Mouse (Mus musculus): ENCODE results near the gene 1700001J03Rik. TPM values are rescaled to one million over a fixed set of nuclear protein-coding genes. Genes with fewer than 3 reads are reported as not detected.

The 1700001J03Rik gene
- total and polyA plus RNA-seq, 2 experiments, result 0.28 TPM; not detected in 1

GRCm38 (mm10) chr5:146220879-146221714 lies 36.0 kb upstream of the 1700001J03Rik start, which contains the start of gene Rnf6:
Rnf6 (minus strand) TSS chr5:146221555.
- peak; percentile 95 for DNase-seq (ENCODE audit: extremely low read depth, low read depth, low spot score)
- TF ChIP-seq CTCF (IDR thresholded peaks at IDR 0.05; ENCODE audit: low read depth, low read length) (0 out of 2 replicates have a peak, but pooled peaks have one; percentile 14), POLR2A (IDR thresholded peaks at IDR 0.05; ENCODE audit: extremely low read depth, insufficient read depth, low read length) (peak; percentile 75; the same call in 1 of the 2 replicates)
- H3K27ac ChIP-seq (replicated peaks; ENCODE audit: insufficient read depth, low read depth, low read length), result peak within 1 kb of the TSS; percentile 99
- H3K79me2 ChIP-seq (ENCODE audit: control insufficient read depth, insufficient read depth, low read length), result peaks cover 3% of the 10 kb centered on the region; the same call in 1 of the 2 replicates
- H3K9ac ChIP-seq (ENCODE audit: low read depth, low read length), result peak within 1 kb of the TSS; percentile 87
- under 1% methylated on average over 66 of the region's 67 CpGs for WGBS
- H3K4me1 ChIP-seq (ENCODE audit: control insufficient read depth, insufficient read depth, low read length), result peaks cover 11% of the 10 kb centered on the region
- no peaks in the 10 kb centered on the region for H3K27me3 ChIP-seq (ENCODE audit: control insufficient read depth, insufficient read depth, low read length)
- peaks cover 24% of the 10 kb centered on the region for H3K36me3 ChIP-seq (ENCODE audit: control insufficient read depth, insufficient read depth, low read length)
- H3K4me3 ChIP-seq (ENCODE audit: insufficient read depth, low read depth, low read length), result peak within 1 kb of the TSS; percentile 93

DNA sequence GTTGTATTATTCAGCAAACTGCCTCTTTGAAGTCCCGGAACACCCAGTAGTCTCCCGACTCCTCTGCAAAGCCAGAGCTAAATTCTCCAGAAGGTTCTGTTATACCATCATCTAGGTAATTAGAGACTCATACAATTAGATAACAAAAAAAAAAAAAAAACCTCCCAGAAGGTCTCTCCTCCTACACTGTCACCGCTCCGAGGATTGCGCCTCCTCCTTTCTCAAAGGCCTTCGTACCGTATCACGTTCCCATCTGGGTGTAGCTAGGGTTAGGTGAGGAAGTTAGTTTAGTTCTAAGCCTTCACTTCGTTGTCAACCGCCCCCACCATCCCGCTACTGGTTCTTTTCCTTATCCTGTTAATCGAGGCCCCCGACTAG lies 35.4 kb upstream of the 1700001J03Rik start:
- Histone ChIP-seq H3K27me3 (ENCODE audit: control insufficient read depth, insufficient read depth, low read length) (no peaks in the 10 kb centered on the region), H3K4me1 (ENCODE audit: control insufficient read depth, insufficient read depth, low read length) (peaks cover 11% of the 10 kb centered on the region), H3K79me2 (ENCODE audit: control insufficient read depth, insufficient read depth, low read length) (peaks cover 4% of the 10 kb centered on the region; the same call in 1 of the 2 replicates), H3K4me3 (ENCODE audit: insufficient read depth, low read depth, low read length) (peak overlapping the region; percentile 69), H3K9ac (ENCODE audit: low read depth, low read length) (peak overlapping the region; percentile 74), H3K36me3 (ENCODE audit: control insufficient read depth, insufficient read depth, low read length) (peaks cover 30% of the 10 kb centered on the region), H3K27ac (replicated peaks; ENCODE audit: insufficient read depth, low read depth, low read length) (peak overlapping the region; percentile 83)
- TF ChIP-seq CTCF (IDR thresholded peaks at IDR 0.05; ENCODE audit: low read depth, low read length) (no peak), POLR2A (IDR thresholded peaks at IDR 0.05; ENCODE audit: extremely low read depth, insufficient read depth, low read length) (no peak)
- DNase-seq (ENCODE audit: extremely low read depth, low read depth, low spot score), result no peak
- 4% methylated on average over 13 of the region's 13 CpGs for WGBS

DNA sequence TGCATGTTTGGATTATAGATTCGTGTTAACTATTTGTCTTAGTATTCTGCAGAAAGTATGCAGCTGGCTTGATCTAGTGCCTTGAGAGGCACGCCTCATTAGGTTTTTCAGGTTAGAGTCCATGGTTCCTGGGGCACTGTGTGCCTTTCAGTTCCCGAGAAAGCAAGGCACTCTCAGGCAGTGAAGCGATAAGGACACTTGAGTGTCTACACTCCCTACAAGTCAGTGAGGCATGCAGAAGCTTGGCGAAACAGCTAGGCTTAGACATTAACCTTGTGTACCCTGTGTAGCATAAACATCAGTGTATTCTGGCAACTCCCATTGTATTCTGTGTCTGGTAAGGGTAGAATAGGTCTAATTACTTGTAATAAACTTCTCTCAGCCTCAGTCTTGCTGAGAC lies 20.4 kb upstream of the 1700001J03Rik start:
- Histone ChIP-seq H3K9ac (ENCODE audit: low read depth, low read length) (no peak overlapping the region), H3K27ac (replicated peaks; ENCODE audit: insufficient read depth, low read depth, low read length) (no peak overlapping the region), H3K36me3 (ENCODE audit: control insufficient read depth, insufficient read depth, low read length) (peaks cover 43% of the 10 kb centered on the region), H3K27me3 (ENCODE audit: control insufficient read depth, insufficient read depth, low read length) (no peaks in the 10 kb centered on the region), H3K79me2 (ENCODE audit: control insufficient read depth, insufficient read depth, low read length) (no peaks in the 10 kb centered on the region), H3K4me1 (ENCODE audit: control insufficient read depth, insufficient read depth, low read length) (no peaks in the 10 kb centered on the region), H3K4me3 (ENCODE audit: insufficient read depth, low read depth, low read length) (no peak overlapping the region)
- no peak for DNase-seq (ENCODE audit: extremely low read depth, low read depth, low spot score)
- 92% methylated on average over 5 of the region's 5 CpGs for WGBS
- no peak for TF ChIP-seq POLR2A (IDR thresholded peaks at IDR 0.05; ENCODE audit: extremely low read depth, insufficient read depth, low read length)
- no peak for TF ChIP-seq CTCF (IDR thresholded peaks at IDR 0.05; ENCODE audit: low read depth, low read length)

- 72% methylated on average over 2 of the region's 2 CpGs for WGBS
- Histone ChIP-seq H3K27ac (replicated peaks; ENCODE audit: insufficient read depth, low read depth, low read length) (no peak overlapping the region), H3K36me3 (ENCODE audit: control insufficient read depth, insufficient read depth, low read length) (peaks cover 32% of the 10 kb centered on the region)
Observed at GRCm38 (mm10) chr5:146203921-146204320, 18.8 kb upstream of the 1700001J03Rik start.

GRCm38 (mm10) chr5:146200580-146200979 lies 15.5 kb upstream of the 1700001J03Rik start:
- 97% methylated on average over 6 of the region's 6 CpGs for WGBS
- no peak overlapping the region for H3K27ac ChIP-seq (replicated peaks; ENCODE audit: insufficient read depth, low read depth, low read length)
- no peaks in the 10 kb centered on the region for H3K4me1 ChIP-seq (ENCODE audit: control insufficient read depth, insufficient read depth, low read length)
- H3K9ac ChIP-seq (ENCODE audit: low read depth, low read length), result no peak overlapping the region
- peaks cover 12% of the 10 kb centered on the region; the same call in 1 of the 2 replicates for H3K36me3 ChIP-seq (ENCODE audit: control insufficient read depth, insufficient read depth, low read length)
- no peaks in the 10 kb centered on the region for H3K27me3 ChIP-seq (ENCODE audit: control insufficient read depth, insufficient read depth, low read length)
- H3K4me3 ChIP-seq (ENCODE audit: insufficient read depth, low read depth, low read length), result no peak overlapping the region
- no peak for TF ChIP-seq CTCF (IDR thresholded peaks at IDR 0.05; ENCODE audit: low read depth, low read length)
- no peak for TF ChIP-seq POLR2A (IDR thresholded peaks at IDR 0.05; ENCODE audit: extremely low read depth, insufficient read depth, low read length)
- no peaks in the 10 kb centered on the region for H3K79me2 ChIP-seq (ENCODE audit: control insufficient read depth, insufficient read depth, low read length)
- no peak for DNase-seq (ENCODE audit: extremely low read depth, low read depth, low spot score)

More at GRCm38 (mm10) chr5:146203921-146204320, 18.8 kb upstream of the 1700001J03Rik start:
- no peak for TF ChIP-seq POLR2A (IDR thresholded peaks at IDR 0.05; ENCODE audit: extremely low read depth, insufficient read depth, low read length)
- no peak for DNase-seq (ENCODE audit: extremely low read depth, low read depth, low spot score)
- Histone ChIP-seq H3K79me2 (ENCODE audit: control insufficient read depth, insufficient read depth, low read length) (no peaks in the 10 kb centered on the region), H3K4me3 (ENCODE audit: insufficient read depth, low read depth, low read length) (no peak overlapping the region), H3K9ac (ENCODE audit: low read depth, low read length) (no peak overlapping the region), H3K27me3 (ENCODE audit: control insufficient read depth, insufficient read depth, low read length) (no peaks in the 10 kb centered on the region), H3K4me1 (ENCODE audit: control insufficient read depth, insufficient read depth, low read length) (no peaks in the 10 kb centered on the region)

DNA sequence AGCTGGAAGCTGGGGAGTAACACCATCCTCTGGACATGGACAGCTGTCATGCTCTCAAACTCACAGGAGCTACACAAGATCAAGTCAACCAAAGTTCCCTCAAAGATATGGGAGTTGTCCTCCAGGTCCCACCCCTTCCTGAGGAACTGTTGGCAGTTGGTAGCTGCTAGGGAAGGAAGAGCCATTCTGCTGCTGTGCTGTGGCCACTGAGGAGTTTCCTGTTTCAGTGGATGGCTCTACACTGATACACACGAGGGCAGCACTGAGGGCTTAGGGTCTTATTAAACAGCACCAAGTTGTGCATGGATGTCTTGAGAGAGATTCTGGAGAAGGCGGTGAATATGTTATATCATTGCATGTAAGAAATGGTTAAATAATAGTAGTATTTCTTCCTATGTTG lies 14.4 kb upstream of the 1700001J03Rik start:
- DNase-seq (ENCODE audit: extremely low read depth, low read depth, low spot score), result no peak
- 82% methylated on average over 2 of the region's 2 CpGs for WGBS

More for the DNA sequence above, 14.4 kb upstream of the 1700001J03Rik start:
- peaks cover 6% of the 10 kb centered on the region; the same call in 1 of the 2 replicates for H3K36me3 ChIP-seq (ENCODE audit: control insufficient read depth, insufficient read depth, low read length)
- no peak for TF ChIP-seq CTCF (IDR thresholded peaks at IDR 0.05; ENCODE audit: low read depth, low read length)
- TF ChIP-seq POLR2A (IDR thresholded peaks at IDR 0.05; ENCODE audit: extremely low read depth, insufficient read depth, low read length), result no peak
- H3K27me3 ChIP-seq (ENCODE audit: control insufficient read depth, insufficient read depth, low read length), result no peaks in the 10 kb centered on the region
- H3K4me1 ChIP-seq (ENCODE audit: control insufficient read depth, insufficient read depth, low read length), result no peaks in the 10 kb centered on the region
- no peak overlapping the region for H3K27ac ChIP-seq (replicated peaks; ENCODE audit: insufficient read depth, low read depth, low read length)
- no peaks in the 10 kb centered on the region for H3K79me2 ChIP-seq (ENCODE audit: control insufficient read depth, insufficient read depth, low read length)
- H3K4me3 ChIP-seq (ENCODE audit: insufficient read depth, low read depth, low read length), result no peak overlapping the region
- no peak overlapping the region for H3K9ac ChIP-seq (ENCODE audit: low read depth, low read length)
